Mouse (Mus musculus) cerebellum, adult 2 months (tissue): ENCODE results near the gene Galnt6.

Experiments used
- CTCF ChIP-seq: fragments of 200-500 bp; IDR thresholded peaks from 2 replicates; pipeline ENCODE4 v1.5.1; 2011; ENCODE audit warnings: low read depth, mild to moderate bottlenecking, control low read depth, low read length, moderate library complexity, borderline replicate concordance; ENCODE audit not compliant: insufficient read depth
- POLR2A ChIP-seq: fragments of 200-500 bp; IDR thresholded peaks from 2 replicates; pipeline ENCODE4 v1.6.1; 2011; ENCODE audit warnings: low read length, control low read depth, borderline replicate concordance; ENCODE audit not compliant: insufficient read depth

GRCm38 (mm10) chr15:100676521-100676920 is 52.7 kb downstream of the Galnt6 start:
- no peak for TF ChIP-seq POLR2A
- no peak for TF ChIP-seq CTCF
